Mouse (Mus musculus) embryonic fibroblast, embryonic 13.5 days (primary cell): ENCODE measurements around the gene Serpinb2.

Source experiments
- CTCF ChIP-seq: IDR thresholded peaks from 2 replicates; pipeline ENCODE4 v1.5.1; 2011; ENCODE audit warnings: mild to moderate bottlenecking, control low read depth, low read length, moderate library complexity, borderline replicate concordance; ENCODE audit not compliant: insufficient read depth
- POLR2A ChIP-seq: IDR thresholded peaks from 2 replicates; pipeline ENCODE4 v1.6.1; 2011; ENCODE audit warnings: low read depth, mild to moderate bottlenecking, control low read depth, low read length, moderate library complexity

DNA sequence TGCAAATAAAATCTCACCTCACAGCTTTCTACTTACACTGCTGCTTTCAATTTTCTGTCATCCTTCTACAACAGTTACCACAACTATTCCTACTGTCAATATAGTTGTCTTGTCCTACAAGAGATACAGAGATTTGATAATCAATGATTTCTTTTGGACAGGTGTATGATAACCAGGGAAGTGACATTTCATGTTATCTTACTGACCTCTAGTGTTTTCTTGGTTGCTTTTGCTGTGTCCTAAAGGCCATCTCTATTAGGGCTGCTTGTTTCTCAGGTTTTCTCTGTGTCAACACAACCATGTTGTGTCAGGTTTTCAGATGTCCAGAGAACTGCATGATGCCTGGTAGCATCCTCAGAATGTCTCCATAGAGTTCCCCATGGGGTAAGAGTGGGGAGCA, 31.3 kb upstream of the Serpinb2 start:
- no peak for TF ChIP-seq POLR2A
- no peak for TF ChIP-seq CTCF
